In the genomic region with DNA sequence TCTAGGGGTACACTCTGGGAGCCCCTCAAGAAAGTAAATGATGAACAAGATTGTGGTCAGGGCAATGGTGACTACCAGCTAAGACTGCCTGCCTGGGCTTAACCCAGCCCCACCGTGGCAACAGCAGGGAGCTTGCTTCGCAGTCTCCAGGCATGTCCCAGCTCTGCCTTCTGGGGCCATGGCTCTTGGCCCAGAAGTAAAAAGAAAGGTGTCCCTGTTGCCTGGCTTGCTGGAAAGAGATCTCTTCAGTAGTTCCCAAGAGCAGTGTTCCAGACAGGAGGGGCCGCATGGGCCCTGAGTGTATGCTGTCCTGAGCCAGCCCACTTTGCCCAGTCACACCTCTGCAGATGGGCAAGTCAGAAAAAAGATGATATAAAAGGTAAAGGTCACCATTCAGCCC, we compare ENCODE assay signal across 10 mouse cellular contexts. TPM values are rescaled to one million over a fixed set of nuclear protein-coding genes. Genes with fewer than 3 reads are reported as not detected.
DNase-seq lines count a peak whose midpoint lies in the region; ATAC-seq and TF ChIP-seq lines count a peak whose summit lies in the region.
"Had no signal": no experiment of that assay in that cellular context is flagged by ENCODE, and none has a peak within 500 bp of the region (broad histone marks: within the 10 kb centered on the region; RNA-seq: fewer than 3 reads in every experiment).

No protein-coding gene starts in this region.

- no peak overlapping the region for H3K4me3 ChIP-seq in kidney, embryonic 14.5 days (ENCODE audit: low read length)
- H3K4me3 ChIP-seq in forebrain, embryonic 13.5 days = no peak overlapping the region
- H3K4me3 ChIP-seq in midbrain, embryonic 13.5 days (replicated peaks) = no peak overlapping the region
- H3K4me3 ChIP-seq: erythroblast, embryonic 14.5 days; limb, embryonic 13.5 days had no signal

- H3K36me3 ChIP-seq in kidney, embryonic 14.5 days (ENCODE audit: control insufficient read depth, insufficient read depth, low read length) = peaks cover 9% of the 10 kb centered on the region
- peaks cover 5% of the 10 kb centered on the region; the same call in 1 of the 2 replicates for H3K36me3 ChIP-seq in forebrain, embryonic 13.5 days (ENCODE audit: poor library complexity, severe bottlenecking)
- H3K36me3 ChIP-seq in midbrain, embryonic 13.5 days = no peaks in the 10 kb centered on the region

- peaks cover 2% of the 10 kb centered on the region; the same call in 1 of the 2 replicates for H3K4me1 ChIP-seq in kidney, embryonic 14.5 days (ENCODE audit: control insufficient read depth, insufficient read depth, low read length)
- H3K4me1 ChIP-seq in forebrain, embryonic 13.5 days = peaks cover 24% of the 10 kb centered on the region
- H3K4me1 ChIP-seq in midbrain, embryonic 13.5 days (replicated peaks) = peaks cover 15% of the 10 kb centered on the region

- H3K9me3 ChIP-seq in kidney, embryonic 14.5 days (ENCODE audit: control insufficient read depth, low read length) = no peaks in the 10 kb centered on the region
- H3K9me3 ChIP-seq in forebrain, embryonic 13.5 days (replicated peaks) = no peaks in the 10 kb centered on the region
- H3K9me3 ChIP-seq in midbrain, embryonic 13.5 days = no peaks in the 10 kb centered on the region
- H3K9me3 ChIP-seq: limb, embryonic 13.5 days had no signal

- no peak for TF ChIP-seq CTCF in brain, embryonic 14.5 days (IDR thresholded peaks at IDR 0.05; ENCODE audit: borderline replicate concordance, extremely low read depth, insufficient read depth, insufficient read length)

- no peak for TF ChIP-seq POLR2A in brain, embryonic 14.5 days (IDR thresholded peaks at IDR 0.05; ENCODE audit: borderline replicate concordance, extremely low read depth, insufficient read depth, insufficient read length, poor library complexity, severe bottlenecking)

- H3K9ac ChIP-seq in kidney, embryonic 14.5 days (ENCODE audit: low read depth, low read length) = no peak overlapping the region
- H3K9ac ChIP-seq in forebrain, embryonic 13.5 days = 0 out of 2 replicates have a peak overlapping the region, but pooled peaks have one; percentile 50
- no peak overlapping the region for H3K9ac ChIP-seq in midbrain, embryonic 13.5 days (replicated peaks)
- H3K9ac ChIP-seq: limb, embryonic 13.5 days had no signal

- WGBS in kidney, embryonic 14.5 days = 65% methylated on average over 3 of the region's 3 CpGs
- 57% methylated on average over 3 of the region's 3 CpGs for WGBS in forebrain, embryonic 13.5 days
- 55% methylated on average over 3 of the region's 3 CpGs for WGBS in midbrain, embryonic 13.5 days

- no peak overlapping the region for H3K4me2 ChIP-seq in kidney, embryonic 14.5 days (replicated peaks; ENCODE audit: low read depth, low read length)
- peak overlapping the region; percentile 43; the same call in 1 of the 2 replicates for H3K4me2 ChIP-seq in forebrain, embryonic 13.5 days
- H3K4me2 ChIP-seq in midbrain, embryonic 13.5 days (replicated peaks) = no peak overlapping the region

- DNase-seq in kidney, adult 11 months = no peak
- peak; percentile 24 for DNase-seq in brain, embryonic 14.5 days (ENCODE audit: low read depth)
- no peak for DNase-seq in cerebellum, postnatal 36 days
- no peak for DNase-seq in right cerebral cortex, postnatal 10 days (ENCODE audit: low spot score in 2 of 2)
- DNase-seq in ovary, adult 18-20 months (ENCODE audit: low spot score) = no peak

- peak; percentile 5; the same call in 1 of the 2 replicates for ATAC-seq in kidney, embryonic 14.5 days (ENCODE audit: low FRiP score, low TSS enrichment)
- no peak for ATAC-seq in forebrain, embryonic 13.5 days
- ATAC-seq in midbrain, embryonic 13.5 days = peak; percentile 38; the same call in 1 of the 2 replicates

- no peaks in the 10 kb centered on the region; the same call in 1 of the 2 replicates for H3K27me3 ChIP-seq in kidney, embryonic 14.5 days (ENCODE audit: control insufficient read depth, insufficient read depth, low read length)
- no peaks in the 10 kb centered on the region for H3K27me3 ChIP-seq in forebrain, embryonic 13.5 days
- no peaks in the 10 kb centered on the region for H3K27me3 ChIP-seq in midbrain, embryonic 13.5 days
- H3K27me3 ChIP-seq: limb, embryonic 13.5 days had no signal

- H3K27ac ChIP-seq in kidney, embryonic 14.5 days (ENCODE audit: low read depth, low read length) = no peak overlapping the region
- no peak overlapping the region for H3K27ac ChIP-seq in forebrain, embryonic 13.5 days
- H3K27ac ChIP-seq in midbrain, embryonic 13.5 days = no peak overlapping the region
- H3K27ac ChIP-seq: limb, embryonic 13.5 days had no signal

RNA-seq across cellular contexts. Expression of a gene that starts 7.7 kb away (rescaled TPM):
- 16.3 and 21.9 TPM in 2 replicates for polyA plus RNA-seq in kidney, embryonic 14.5 days (2014; fragmentation: Nextera tagmentation; extraction: Ambion mirVana)
- polyA plus RNA-seq in brain, embryonic 14.5 days (2012; rRNA removed) = 5.0 and 5.7 TPM in 2 replicates
- polyA plus RNA-seq in forebrain, embryonic 13.5 days (2015; fragmentation: Nextera tagmentation; extraction: Ambion mirVana) = 7.0 and 8.3 TPM in 2 replicates
- polyA plus RNA-seq in midbrain, embryonic 13.5 days (2015; fragmentation: Nextera tagmentation; extraction: Ambion mirVana) = 5.7 and 6.3 TPM in 2 replicates
- polyA plus RNA-seq: erythroblast, embryonic 14.5 days had no signal

RNA-seq across cellular contexts. Expression of a gene that starts 18.8 kb away (rescaled TPM):
- polyA plus RNA-seq in kidney, embryonic 14.5 days (2014; fragmentation: Nextera tagmentation; extraction: Ambion mirVana) = 0.61 and 1.0 TPM in 2 replicates
- polyA plus RNA-seq in brain, embryonic 14.5 days (2012; rRNA removed) = 26.9 and 28.2 TPM in 2 replicates
- 8.6 and 12.2 TPM in 2 replicates for polyA plus RNA-seq in forebrain, embryonic 13.5 days (2015; fragmentation: Nextera tagmentation; extraction: Ambion mirVana)
- polyA plus RNA-seq in midbrain, embryonic 13.5 days (2015; fragmentation: Nextera tagmentation; extraction: Ambion mirVana) = 15.6 and 16.6 TPM in 2 replicates

RNA-seq across cellular contexts. Expression of a gene that starts 49.4 kb away (rescaled TPM):
- 95.7 and 105 TPM in 2 replicates for polyA plus RNA-seq in kidney, embryonic 14.5 days (2014; fragmentation: Nextera tagmentation; extraction: Ambion mirVana)
- polyA plus RNA-seq in brain, embryonic 14.5 days (2012; rRNA removed) = 118 and 154 TPM in 2 replicates
- polyA plus RNA-seq in forebrain, embryonic 13.5 days (2015; fragmentation: Nextera tagmentation; extraction: Ambion mirVana) = 93.1 and 100 TPM in 2 replicates
- 90.4 and 97.3 TPM in 2 replicates for polyA plus RNA-seq in midbrain, embryonic 13.5 days (2015; fragmentation: Nextera tagmentation; extraction: Ambion mirVana)

RNA-seq across cellular contexts. Expression of a gene that starts 59.2 kb away (rescaled TPM):
- polyA plus RNA-seq in kidney, embryonic 14.5 days (2014; fragmentation: Nextera tagmentation; extraction: Ambion mirVana) = 68.1 and 119 TPM in 2 replicates
- polyA plus RNA-seq in brain, embryonic 14.5 days (2012; rRNA removed) = 145 and 157 TPM in 2 replicates
- 94.2 and 109 TPM in 2 replicates for polyA plus RNA-seq in forebrain, embryonic 13.5 days (2015; fragmentation: Nextera tagmentation; extraction: Ambion mirVana)
- 98.6 and 104 TPM in 2 replicates for polyA plus RNA-seq in midbrain, embryonic 13.5 days (2015; fragmentation: Nextera tagmentation; extraction: Ambion mirVana)

RNA-seq across cellular contexts. Expression of a gene that starts 59.3 kb away (rescaled TPM):
- 2.9 and 3.3 TPM in 2 replicates for polyA plus RNA-seq in kidney, embryonic 14.5 days (2014; fragmentation: Nextera tagmentation; extraction: Ambion mirVana)
- 0.60 and 0.98 TPM in 2 replicates for polyA plus RNA-seq in brain, embryonic 14.5 days (2012; rRNA removed)
- polyA plus RNA-seq in forebrain, embryonic 13.5 days (2015; fragmentation: Nextera tagmentation; extraction: Ambion mirVana) = 2.4 and 2.7 TPM in 2 replicates
- polyA plus RNA-seq in midbrain, embryonic 13.5 days (2015; fragmentation: Nextera tagmentation; extraction: Ambion mirVana) = 1.8 and 2.8 TPM in 2 replicates
